Mouse (Mus musculus): ENCODE results near the gene Cckar.

DNA sequence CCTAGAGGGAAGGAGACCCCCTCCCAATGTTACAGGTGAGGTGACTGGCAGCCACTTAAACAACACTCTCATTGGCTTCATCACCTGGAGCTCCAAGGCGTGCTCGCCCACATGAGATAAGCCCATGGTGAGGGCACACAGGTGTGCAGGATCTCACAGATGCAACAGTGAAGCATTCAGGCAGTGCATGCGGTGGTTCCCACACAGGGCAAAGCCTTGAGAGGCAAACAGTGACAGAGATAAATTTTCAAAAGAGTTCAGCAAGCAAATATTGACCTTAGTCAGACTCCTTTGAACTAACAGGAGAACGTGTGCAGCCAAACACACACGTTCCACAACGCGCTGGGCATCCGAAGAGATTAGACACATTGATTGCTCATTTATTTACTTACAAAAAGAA, 30.8 kb downstream of the Cckar start:
- TF ChIP-seq GATA1 (IDR thresholded peaks at IDR 0.05; ENCODE audit: borderline replicate concordance, low read length) (no peak), CTCF (IDR thresholded peaks at IDR 0.05; ENCODE audit: low read depth, low read length) (no peak), TAL1 (conservative IDR thresholded peaks at IDR 0.05; ENCODE audit: low read depth, low read length) (no peak), GATA2 (IDR thresholded peaks at IDR 0.05; ENCODE audit: borderline replicate concordance, low read depth, low read length) (no peak), POLR2AphosphoS5 (IDR thresholded peaks at IDR 0.05; ENCODE audit: insufficient replicate concordance, low read depth, low read length) (no peak)

Data from G1E (cell line).